Mouse (Mus musculus) 416B (cell line): ENCODE measurements around the gene Gm37240.

Experiments used
- DNase-seq: peaks from one replicate; pipeline ENCODE4 v3.0.0; 2011; ENCODE audit warnings: low read depth

Gm37240 gene

GRCm38 (mm10) chr3:85271491-85271890 lies 615.8 kb downstream of the Gm37240 start:
- DNase-seq, result no peak

GRCm38 (mm10) chr3:85264963-85265362 lies 622.4 kb downstream of the Gm37240 start:
- no peak for DNase-seq

DNA sequence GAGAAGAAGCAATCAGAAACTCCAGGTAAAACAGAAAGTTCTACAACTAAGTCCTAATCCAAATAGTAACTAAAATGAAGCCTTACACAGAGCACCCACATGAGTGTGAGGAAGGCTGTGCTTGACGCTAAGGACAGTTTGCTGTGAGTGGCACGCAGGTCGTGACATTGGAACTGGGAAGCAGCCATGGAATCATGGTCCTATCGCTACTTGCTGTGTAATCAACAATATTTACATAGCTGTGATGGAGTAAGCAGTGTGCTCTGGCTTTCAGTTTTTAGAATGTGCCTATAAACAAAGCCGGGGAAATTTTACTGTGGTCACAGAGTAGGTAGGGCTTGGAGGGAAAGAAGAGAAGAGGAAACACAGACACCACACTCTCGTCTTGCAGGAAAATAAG lies 622.8 kb downstream of the Gm37240 start:
- DNase-seq, result no peak

GRCm38 (mm10) chr3:85254526-85254925 lies 632.8 kb downstream of the Gm37240 start:
- DNase-seq, result no peak

DNA sequence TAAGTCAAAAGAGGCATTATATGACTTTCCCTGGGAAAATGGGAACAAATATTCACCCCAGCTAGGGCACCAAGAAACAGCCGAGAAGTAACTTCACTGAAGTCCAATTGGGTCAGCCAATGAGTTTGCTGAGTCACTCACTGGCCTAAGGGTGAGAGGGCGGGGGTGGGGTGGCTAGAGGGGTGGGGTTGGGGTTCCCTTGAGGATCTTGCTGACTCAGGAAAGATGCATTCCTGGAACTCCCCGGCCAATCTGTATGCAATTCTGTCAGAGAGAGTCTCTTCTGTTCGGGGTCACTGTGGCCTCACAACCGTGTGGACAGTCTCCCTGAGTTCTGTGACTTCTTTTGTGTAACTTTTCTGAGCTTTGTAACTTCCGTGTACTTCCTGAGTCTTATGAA lies 635.7 kb downstream of the Gm37240 start:
- DNase-seq, result no peak

GRCm38 (mm10) chr3:85246131-85246530 lies 641.2 kb downstream of the Gm37240 start:
- no peak for DNase-seq

- no peak for DNase-seq
Observed at GRCm38 (mm10) chr3:85236546-85236945, 650.8 kb downstream of the Gm37240 start.

GRCm38 (mm10) chr3:85232846-85233245 lies 654.5 kb downstream of the Gm37240 start:
- DNase-seq, result no peak

GRCm38 (mm10) chr3:85222046-85222445 lies 665.3 kb downstream of the Gm37240 start:
- DNase-seq, result no peak

- no peak for DNase-seq
Observed at GRCm38 (mm10) chr3:85214926-85215325, 672.4 kb downstream of the Gm37240 start.

GRCm38 (mm10) chr3:85212751-85213350 lies 674.5 kb downstream of the Gm37240 start:
- no peak for DNase-seq

DNA sequence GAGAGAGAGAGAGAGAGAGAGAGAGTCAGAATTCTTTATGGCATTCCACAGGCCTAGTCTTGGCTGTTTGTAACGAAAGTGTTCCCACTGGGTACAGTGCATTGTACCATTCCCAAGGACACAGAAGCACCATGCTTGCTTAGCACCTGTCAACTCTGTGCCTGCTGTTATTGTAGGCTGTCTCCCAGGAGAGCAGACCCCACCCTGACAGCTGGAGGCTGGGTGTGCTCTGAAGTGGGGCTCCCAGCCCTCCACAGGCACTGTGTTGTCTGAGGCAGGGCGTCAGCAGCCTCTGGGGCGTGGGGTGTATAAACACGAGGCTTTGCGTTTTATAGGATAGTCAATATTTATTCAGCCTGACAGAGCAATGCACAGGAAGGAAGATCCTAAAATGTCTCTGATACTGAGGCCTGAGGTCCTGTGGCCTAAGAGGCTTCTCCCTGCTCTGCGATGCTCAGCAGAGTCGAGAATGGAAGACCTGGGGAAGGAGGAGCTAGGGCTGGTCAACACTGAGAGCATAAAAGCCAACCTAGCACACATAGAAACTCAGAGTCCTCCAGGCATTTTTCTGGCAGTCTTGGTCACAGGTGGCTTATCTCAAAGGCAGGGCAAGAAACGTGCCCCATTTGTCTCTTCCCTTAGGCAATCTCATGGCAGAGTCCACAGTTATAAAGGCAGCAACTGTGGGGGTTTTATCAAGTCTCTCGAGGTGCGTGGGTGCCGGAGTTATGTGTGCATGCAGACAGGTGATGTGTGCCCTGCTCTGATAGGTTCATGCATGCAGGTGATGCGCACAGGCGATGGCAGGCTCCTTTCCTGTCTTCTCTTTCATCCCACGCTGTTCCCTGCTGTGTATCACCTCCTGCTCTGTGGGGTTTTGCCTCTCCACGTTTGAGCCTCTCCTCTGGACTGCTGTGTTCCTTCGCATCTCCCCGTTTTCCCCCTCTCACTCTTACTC lies 677.2 kb downstream of the Gm37240 start:
- no peak for DNase-seq

GRCm38 (mm10) chr3:85206475-85206874 lies 680.8 kb downstream of the Gm37240 start:
- DNase-seq, result no peak

DNA sequence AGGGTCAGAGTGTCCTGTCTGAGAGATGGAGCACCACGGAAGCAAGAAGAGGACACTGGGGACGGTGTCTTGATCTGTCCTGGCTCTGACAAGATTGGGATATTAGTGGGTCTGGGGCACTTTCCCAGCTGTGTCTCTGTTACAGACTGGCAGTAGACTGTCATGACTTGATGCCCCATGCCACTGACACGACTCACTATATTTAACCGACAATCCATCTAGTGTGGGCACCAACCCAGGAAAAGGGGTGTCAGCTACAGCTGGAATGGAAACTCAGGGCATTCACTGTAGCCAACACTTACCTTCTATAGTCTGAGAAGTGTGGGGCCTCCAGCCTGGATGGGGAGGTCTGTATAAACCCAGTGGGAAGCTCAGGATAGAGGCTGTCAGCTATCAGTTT lies 681.4 kb downstream of the Gm37240 start:
- no peak for DNase-seq

GRCm38 (mm10) chr3:85203659-85204058 lies 683.7 kb downstream of the Gm37240 start:
- DNase-seq, result no peak

DNA sequence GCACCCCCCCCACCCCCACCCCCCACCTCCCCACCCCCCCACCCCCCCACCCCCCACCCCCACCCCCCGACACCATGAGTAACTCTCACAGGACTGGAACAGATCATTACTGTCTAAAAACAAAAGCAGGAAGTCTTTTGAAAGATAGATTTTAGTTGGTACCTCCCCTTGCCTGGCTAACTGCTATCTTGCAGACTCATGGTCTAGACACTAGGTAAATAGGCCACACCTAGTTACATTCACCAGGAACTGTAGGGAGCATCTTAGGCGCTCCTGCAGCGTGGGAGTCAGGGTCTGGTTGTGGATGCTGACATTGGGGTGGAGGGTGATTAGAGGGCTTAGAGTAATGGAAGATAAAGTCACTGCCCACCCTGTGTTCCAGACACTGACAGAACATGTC lies 684.6 kb downstream of the Gm37240 start:
- no peak for DNase-seq

DNA sequence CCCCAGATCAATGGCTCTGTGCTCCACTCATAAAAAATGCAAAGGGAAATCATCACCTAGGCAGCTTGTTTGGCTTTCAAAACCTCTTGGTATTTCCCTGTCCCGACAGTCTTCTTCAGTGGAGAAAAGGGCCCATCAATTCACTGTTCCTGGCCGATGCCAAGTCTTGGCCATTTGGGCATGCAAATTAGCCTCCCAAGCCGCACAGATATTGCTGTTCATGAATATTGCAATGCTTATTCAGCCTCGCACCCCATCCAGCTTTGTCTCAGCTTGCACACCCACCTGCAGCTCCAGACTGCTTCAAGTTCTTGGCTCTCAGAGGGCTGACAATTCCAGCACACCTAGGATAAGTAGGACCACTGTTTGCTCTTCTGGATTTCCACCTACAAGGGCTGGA lies 685.5 kb downstream of the Gm37240 start:
- no peak for DNase-seq

- DNase-seq, result peak; percentile 56
Observed at GRCm38 (mm10) chr3:85198496-85198895, 688.8 kb downstream of the Gm37240 start.

DNA sequence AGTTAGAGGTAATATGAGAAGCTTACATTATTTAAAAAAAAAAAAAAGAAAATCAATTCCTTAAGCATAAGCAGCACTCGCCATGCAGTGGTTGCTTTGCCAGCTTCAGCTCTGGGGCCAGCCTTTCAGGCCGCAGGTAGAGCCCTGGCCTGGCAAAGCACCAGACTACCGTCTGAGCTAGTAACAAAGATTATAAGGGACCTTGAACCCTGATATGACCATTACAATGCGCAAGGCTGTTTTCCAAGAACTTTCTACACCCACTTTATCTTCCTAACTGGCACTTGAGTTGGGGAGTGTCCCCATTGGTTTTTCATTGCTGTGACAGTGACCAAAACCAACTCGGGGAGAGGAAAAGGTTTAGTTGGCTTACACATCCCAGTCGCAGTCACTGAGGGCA lies 690.2 kb downstream of the Gm37240 start:
- DNase-seq, result no peak

DNA sequence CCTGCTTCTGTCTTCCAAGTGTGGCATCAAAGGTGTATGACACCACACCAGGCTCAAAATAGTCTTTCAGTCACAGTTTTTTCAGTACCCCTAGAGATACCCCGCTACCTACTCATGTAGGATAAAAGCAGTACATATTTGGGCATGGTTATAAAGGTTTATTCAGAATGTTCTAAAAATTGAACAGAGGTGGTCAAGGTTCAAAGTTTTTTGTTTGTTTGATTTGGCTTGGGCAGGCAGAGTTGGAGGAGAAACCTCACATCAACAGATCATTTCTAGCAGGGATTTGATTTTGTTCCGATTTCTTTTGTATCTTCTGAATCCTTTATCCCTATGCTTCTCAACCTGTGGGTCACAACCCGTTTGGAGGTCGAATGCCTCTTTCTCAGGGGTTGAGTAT lies 690.7 kb downstream of the Gm37240 start:
- DNase-seq, result no peak

DNA sequence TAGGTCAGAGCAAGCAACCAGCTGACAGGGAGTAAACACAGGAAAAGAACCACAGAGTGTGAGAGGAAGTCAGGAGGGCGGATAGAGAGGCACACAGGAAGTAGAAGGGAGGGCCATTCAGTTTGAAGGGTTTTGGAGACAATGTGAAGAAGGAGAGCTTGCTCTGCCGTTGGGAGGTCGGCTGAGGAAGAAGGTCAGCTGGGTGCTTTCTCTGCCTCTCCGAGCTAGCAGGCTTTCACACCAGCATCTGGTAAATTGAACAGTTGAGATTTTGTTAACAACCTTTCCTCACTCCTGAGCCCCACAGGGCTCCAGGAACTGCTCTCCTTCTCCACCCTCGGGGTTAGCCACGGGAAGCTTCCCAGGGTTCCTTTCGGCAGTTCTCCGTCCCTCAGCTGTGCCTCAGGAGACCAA lies 692.2 kb downstream of the Gm37240 start:
- DNase-seq, result peak; percentile 87

DNA sequence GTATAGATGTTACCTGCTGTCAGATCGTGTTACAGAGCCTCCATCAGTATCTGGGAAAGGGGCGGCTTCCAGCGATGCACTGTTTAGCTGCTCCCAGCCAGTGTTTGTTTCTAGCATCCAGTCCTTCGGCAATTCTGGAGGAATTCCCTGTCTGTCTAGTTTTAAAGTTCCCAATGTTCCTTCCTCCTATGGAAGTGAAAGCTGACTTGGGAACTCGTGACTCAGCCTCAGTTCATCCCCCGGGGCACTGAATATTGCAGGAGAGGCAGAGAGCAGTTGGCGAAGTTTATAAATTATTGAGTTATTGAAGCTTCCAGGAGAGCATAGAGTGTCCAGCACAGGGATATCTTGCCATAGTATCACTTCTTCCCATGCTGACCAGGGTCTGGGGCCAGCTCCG lies 697.5 kb downstream of the Gm37240 start:
- DNase-seq, result no peak

GRCm38 (mm10) chr3:85188364-85188763 lies 699.0 kb downstream of the Gm37240 start:
- no peak for DNase-seq
